Mouse (Mus musculus) MEL-GATA-1-ER (cell line): ENCODE data around the gene Hrasls5.

Source experiments
- DNase-seq: peaks from one replicate; pipeline ENCODE4 v3.0.0-alpha.2; 2012; ENCODE audit warnings: low read depth; ENCODE audit errors: extremely low read depth

The Hrasls5 gene

DNA sequence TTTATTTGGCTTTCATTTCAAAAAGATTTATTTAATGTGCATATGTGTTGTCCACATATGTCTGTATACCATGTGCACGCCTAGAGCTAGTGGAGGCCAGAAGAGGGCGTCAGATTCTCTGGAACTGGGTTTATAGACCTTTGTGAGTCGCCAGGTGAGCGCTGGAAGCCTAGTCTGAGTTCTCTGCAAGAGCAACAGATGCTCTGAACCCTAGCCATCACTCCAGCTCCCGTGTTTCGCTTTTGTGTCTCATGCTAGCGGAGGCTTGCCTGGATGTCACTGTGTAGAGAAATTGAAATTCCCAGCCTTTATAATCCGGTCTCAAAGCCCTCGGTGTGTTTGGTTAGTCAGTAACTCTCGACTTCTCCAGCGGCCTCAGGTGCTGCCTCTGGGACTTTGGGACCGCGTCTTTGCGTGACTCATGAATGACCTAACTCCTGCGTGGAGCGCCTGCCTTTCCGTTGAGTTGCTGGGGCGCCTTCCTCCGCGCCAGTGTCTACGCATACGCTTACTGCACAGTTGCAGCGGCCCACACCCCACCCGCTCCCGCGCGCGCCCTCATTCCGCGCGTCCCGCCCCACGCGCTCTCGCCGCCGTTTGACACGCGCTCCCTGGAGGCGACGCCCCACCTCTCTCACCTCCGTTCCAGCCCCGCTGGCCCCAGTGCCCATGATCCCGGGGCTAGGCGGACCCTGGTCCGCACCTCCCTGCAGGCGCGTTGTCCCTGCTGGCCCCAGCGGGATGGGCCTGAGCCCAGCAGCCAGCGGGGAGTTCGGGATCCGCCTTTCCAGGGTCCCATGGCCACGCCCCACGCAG, at the start of gene Hrasls5:
Hrasls5 (plus strand) TSS at position 600 of the 816 bp plus-strand sequence.
- no peak for DNase-seq

DNA sequence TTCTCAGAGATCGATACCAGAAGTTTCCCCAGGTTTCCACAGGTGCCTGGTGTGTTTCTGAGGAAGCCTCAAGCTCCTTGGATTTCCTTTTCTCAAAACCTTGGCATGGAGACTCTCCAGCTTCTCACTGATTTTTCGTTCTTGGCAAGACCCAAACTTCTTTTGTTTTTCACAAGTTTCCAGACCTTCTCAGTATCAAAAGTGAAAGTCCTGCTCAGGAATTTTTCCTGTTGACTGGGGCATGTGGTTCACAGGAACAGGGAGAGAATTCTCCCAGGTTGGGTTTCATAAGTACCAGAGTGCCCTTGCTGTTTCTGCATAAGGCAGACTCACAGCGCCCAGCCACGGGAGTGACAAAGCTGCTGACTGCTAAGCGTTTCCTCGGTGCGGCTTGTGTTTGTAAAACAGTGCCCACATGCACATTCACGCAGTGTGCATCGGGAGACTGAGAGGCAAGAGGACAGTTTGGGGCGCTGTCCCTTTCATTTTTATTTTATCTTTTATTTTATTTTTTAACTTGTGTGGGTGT, 49.7 kb upstream of the Hrasls5 start:
- DNase-seq: no peak

DNA sequence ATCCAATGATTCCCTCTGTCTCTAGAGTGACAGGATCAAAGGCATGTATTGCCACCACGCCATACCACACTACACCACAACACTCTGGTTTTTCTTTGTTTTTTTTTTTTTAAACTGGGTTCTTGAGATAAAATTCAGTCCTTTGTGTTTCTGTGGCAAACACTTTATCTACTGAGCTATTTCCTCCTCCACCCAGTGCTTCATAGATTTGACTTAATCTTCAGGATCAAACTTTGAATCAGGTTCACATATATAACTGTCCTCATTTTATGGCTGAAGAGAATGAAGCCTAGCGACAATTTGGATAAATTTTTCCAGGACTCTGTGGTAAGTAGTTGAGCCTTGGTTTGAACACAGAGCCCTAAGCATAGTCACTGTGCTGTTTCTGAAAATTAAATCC, 48.7 kb upstream of the Hrasls5 start:
- DNase-seq: no peak

DNA sequence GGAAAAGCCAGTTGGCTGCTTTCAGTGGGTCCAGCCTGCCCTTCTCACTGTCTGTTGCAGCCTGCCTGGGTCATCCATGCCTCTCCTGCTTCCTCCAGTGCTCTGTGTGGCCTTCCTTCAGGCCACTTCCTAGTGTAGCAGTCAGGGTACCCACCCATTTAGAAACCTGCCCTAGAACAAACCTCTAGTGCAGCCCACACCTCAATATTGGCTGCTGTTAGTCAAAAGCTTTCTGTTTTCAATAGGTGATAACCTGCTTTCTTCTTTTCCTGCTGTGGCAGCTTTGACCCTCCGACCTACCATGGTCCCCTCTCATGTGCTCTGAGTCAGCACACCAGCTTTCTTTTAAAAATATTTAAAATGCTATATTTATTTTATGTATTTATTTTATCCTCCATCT, 47.9 kb upstream of the Hrasls5 start:
- no peak for DNase-seq

DNA sequence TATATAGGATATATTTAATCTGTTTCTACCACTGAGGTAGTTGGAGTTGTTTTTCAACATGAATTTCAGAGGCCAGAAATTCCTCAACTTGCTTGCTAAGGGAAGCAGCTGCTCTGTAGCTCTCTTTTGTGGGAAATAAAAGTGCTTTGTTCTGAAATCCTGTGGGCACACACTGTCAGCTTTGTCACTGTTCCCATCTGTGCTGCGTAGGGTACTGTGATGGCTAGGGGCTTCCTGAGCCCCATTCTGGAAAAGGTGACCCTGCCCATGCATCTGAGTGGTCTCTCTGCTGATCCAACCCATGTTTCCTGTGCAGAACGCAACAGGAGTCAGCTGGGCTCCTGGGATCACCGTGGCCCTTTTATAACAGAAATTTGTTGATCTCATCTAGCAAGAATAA, 45.5 kb upstream of the Hrasls5 start:
- no peak for DNase-seq

DNA sequence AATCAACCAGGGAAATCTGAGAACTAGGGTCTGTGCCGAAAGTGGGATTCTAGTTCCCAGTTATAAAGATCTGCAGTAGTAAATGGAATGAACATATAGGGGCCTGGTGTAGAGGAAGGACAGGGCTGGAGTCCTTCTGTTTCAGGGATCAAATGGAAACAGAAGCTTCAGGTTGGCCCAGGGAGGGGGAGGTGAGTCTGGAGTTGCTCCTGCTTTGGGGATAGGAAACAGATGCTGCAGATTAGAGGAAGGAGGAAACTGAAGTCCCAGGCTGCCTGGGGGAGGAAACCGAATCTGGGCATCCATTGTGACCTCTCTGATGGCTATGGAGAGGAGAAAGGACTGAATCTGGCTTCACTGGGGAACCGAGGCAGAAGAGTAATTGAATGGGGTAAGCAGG, 44.0 kb upstream of the Hrasls5 start:
- DNase-seq: no peak

DNA sequence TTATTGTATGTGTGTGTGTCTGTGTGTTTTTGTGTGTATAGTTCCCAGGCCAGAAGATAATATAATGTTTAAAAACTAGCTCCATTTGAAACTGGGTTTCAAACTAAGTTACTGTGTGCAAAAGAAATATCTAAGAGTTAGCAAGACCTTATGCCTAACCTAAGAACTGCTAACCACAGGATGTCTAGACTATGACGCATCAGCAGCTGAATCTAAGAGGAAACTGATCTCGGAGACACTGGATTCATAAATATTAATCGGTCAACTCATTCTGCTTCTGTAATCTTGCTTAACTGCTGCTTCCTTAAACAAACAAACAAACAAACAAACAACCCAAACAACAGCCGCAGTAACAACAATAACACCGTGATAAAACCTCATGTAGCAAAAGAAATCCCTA, 42.7 kb upstream of the Hrasls5 start:
- no peak for DNase-seq

DNA sequence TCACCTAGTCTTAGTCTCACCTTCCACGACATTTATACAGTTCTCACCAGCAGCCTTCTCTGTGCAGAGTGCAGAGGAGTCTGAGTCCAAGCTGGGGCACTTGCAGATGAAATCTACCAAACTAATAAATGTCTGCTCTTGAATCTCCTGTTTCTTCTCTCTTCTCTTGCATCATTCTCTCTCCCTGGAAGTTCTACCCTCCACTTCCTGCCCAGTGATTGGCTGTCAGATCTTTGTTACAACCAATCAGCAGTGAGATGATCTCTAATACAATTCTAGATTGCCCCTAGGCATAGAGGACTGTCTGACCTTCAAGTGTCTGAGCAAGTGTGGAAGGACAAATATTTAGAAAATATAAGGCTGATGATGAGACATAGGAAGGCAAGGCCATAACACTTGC, 36.2 kb upstream of the Hrasls5 start:
- no peak for DNase-seq

DNA sequence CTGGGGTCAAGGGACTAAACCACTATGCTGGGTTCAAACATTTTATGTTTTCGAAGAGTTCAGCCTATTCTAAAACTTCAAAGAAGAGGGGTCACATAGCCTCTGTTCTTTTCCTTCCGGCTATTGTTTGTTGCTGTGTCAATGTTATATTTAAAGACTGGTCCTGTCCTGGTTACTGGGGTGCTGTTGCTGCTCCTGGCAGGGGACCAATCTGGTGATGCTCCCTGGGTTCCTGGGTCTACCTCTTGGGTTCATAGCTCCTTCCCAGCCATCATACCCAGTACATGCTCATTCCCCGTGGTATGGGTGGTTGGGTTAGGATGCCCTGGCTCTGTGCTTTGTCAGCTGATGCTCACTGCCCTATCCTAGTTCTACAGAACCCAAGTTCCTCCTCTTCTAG, 34.6 kb upstream of the Hrasls5 start:
- DNase-seq: no peak

DNA sequence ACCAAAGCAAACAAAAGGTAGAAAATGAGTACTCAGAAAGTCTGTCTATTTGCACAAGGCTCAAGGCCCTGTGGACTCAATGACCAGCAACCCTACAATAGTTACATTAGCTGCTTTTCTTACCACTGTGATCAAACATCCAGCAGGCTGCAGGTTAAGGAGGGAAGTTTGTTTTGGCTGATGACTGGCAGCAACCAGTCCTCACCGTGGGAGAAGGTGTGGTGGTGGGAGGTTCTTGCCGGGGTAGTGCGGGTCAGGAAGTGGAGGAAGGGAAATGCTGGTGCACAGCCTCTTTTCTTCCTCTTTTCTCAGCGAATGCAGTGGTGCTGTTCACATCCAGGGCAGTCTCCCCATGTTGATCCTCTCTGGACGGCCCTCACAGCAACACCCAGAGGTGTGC, 31.3 kb upstream of the Hrasls5 start:
- DNase-seq: peak; percentile 58

DNA sequence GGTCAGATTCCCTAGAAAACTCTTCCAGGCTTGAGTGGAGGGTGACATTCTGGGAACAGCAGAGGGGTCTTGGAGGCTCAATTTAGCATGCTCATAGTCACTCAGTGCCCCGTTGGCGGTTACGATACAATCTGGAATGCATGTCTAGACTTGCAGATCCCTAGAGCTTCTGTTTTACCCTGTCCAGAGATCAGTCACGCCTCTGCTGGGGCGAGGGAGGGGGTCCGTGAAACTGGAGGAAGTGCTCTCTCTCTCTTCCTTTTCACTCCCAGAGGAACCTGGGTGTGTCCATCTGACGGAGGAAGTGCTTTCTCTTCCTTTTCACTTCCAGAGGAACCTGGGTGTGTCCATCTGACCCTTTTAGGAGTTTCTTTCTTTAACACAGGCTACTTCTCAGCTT, 29.2 kb upstream of the Hrasls5 start:
- DNase-seq: no peak

DNA sequence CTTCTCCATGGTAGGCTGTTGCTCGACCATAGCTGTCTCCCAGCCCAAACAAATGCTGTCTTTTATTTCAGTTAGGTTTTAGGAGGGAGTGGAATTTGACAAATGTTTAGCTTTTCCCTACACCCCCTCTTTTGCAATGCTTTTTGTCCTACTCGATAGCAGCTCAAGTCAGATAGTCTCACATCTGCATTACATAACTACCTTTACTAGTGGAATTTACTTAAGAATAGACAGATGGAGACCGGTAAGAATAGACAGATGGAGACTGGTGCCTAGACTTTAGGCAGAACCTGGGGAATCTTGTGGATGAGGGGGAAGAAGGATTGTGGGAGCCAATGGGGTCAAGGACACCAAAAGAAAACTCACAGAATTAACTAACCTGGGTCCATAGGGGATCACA, 28.7 kb upstream of the Hrasls5 start:
- DNase-seq: no peak

DNA sequence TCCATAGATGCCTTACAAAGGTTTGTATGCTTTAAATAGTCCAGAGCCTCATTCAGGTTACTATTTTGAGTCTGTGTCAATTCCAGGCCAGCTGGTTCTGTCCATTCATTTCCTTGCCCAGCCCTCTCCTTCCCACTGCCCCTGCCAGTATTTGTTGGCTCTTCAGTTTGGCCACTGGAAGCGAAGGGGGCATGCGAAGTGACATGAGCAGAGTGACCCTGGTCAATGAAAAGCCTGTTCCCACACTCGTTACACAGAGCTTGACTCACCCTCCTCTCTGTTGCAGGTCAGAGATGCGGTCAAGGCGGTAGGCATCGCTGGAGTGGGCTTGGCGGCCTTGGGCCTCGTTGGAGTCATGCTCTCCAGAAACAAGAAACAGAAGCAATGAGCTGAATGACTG, 27.1 kb upstream of the Hrasls5 start:
- no peak for DNase-seq

DNA sequence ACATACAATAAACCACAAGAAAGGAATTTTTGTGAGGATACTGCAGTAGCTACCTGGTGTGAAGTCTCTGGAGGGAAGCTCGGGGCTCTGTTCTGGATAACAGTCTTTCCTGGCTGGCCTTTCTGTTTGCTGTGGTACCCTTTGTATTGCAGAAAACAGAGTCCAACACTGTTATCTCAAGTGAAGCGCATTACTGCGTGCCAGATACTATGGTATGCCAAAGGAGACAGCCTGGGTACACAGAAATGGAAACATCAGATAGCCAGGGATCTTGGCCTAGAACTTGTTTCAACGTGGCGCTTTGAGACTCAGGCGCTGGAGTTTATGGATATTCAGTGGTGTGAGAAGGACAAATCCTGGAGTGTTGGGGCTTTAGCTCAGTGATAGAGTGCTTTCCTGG, 26.6 kb upstream of the Hrasls5 start:
- no peak for DNase-seq

DNA sequence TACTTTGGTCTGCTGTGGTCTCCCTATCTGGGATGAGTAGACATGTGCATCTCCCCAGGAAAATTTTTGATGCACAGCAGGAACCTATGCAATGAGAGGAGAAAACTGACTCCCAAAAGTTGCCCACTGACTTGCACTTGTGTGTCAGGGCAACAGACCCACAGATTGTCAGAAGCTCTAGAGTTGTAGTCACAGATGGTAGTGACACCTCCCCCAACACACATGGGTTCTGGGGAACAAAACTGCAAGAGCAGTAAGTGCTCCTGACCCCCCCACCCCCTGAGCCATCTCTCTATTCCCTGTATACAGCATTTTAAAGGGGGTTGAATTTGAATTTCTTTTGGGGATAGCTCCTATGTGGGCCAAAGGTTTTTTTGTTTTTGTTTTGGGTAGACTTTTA, 21.5 kb upstream of the Hrasls5 start:
- no peak for DNase-seq

DNA sequence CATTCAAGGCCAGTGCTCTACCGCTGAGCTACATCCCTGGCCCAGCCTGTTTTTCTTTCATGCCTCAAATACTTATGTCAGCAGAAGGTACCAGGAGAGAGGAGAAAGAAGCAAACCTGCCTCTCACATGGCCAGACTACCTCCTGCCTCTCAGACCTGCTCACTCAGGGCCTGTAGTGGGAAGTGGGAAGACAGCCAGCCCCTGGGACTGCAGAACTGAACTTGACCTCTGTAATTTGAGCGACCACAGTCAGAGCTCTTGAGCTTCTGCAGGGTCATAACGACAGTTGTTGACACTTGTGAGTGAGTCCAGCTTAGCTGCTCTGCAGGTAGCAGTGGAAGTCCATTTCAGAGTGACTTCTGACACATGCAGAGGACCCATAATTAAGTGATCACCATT, 20.3 kb upstream of the Hrasls5 start:
- no peak for DNase-seq

DNA sequence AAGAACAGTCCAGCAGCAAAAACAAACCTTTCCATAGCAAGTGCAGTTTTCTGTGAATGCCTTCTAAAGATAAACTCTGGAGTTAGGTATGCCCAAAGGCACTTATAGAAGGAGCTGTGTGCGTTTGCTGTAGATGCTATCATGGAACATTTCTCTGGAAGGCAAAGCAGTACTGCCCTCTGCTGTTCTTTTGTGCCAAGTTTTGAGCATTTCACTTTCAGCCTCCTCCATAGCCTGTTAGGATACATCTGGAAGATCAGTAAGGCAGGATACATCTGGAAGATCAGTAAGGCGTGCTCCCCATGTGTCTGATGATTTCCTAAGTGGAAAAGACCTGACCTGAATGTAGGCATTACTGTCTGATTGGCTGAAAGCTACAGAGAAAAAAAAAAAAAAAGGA, 16.8 kb upstream of the Hrasls5 start:
- peak; percentile 22 for DNase-seq

DNA sequence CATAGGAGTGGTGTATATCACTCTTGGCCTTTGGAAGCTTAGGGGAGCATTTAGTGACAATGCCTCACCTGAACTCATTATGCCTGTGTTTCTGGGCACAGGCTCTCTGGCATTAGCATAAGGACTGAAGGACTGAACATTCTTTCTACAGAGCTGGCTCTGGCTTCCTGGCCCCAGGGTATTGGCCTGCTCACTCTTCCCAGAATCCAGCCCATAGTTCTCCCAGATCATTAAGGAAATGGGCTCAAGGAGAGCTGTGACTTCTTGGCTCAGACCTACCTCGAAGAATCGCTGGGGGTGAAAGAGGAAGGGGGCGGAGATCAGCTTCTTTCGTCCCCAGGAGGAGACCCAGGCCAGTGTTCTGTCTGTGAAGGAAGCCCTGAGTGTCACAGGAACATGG, 13.9 kb upstream of the Hrasls5 start:
- no peak for DNase-seq

DNA sequence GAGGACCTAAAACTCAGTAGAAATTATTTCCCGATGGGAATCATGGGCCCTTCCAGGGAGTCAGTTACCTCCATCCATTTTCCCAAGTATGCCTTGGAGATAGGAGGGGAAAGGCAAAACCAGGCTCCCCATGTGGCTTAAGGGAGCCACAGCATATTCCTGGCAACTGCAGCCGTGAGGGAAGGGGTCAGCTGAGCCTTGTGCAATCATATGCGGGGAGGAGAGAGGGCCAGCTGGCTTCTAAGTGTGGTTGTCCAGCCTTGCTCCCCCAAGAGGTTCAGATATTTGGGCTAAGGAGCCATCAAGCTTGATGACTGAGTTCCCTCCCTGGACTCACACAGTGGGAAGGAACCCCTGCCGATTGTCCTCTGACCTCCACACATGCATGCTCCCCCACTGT, 10.8 kb upstream of the Hrasls5 start:
- DNase-seq: no peak

DNA sequence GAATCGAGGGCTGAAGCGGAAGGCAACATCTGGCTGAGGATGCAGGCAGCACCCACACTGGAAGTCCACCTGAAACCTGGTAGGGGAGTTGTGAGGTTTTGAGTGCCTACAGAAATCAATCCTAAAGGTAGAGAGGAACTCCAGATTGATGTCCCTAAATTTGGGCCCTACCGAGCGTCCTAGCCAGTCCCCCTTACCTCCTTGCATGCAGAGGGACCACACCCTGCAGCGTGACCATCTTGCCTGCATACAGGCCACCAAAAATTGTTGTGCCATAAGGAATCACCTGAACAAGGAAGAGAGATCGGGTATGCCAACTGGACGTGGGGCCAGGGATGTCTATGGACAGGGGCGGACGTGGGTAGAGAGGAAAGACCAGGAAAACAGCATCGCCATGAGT, 8.2 kb upstream of the Hrasls5 start:
- DNase-seq: no peak

DNA sequence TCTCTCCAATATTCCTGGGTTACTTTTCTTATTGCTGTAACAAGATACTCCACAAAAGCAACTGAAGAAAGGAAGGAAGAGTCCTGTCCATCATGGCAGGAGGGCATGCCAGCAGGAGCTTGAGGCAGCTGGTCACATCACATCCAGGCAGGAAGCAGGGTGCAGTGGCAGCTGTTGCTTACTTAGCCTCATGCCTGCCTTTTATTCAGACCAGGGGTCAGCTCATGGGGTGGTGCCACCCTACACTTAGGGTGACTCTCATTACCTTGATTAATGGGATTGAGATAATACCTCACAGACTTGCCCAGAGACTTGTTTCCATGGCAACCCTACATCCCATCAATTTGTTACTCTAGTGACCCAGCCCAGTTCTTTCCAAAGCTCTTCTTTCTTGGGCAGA, 7.3 kb upstream of the Hrasls5 start:
- DNase-seq: no peak

DNA sequence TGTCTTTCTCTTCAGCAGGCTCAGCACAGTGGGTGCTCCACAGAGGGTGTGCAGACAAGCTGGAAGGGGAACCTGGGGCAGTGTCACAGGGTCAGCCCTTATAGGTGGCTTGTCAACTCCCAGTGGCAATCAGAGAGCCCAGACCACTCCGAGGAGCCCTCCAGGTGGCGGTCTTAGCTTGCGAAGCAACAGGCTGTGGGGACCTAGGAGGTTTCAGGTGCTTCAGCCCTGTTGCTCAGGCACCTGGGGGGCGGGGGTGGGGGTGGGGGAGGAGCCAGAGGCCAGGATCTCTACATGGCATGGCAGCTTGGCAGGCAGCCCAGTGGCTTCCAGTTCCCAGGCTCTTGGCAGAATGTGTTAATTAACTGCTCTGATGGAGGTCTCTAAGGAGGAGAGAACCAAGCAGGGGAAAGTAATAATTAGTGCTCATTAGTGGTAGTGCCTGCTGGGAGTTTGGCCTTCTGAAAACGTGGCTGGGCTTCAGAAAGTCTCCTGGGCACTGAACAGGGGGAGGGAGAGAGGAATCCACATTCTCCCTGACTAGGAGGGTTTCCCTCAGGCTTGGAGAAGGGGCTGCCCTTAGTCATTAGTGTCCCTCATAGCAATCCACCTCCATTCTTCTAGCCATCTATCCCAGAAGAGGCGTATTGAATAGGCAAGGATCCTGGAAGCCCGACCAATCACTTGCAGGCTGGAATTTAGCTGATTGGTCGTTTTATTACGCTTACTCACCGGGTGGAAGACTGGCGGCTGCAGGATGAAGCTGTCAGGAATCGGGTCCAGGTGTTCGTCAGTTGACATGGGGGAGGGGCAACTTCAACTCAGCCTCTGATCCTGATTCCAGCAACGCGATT, 6.2 kb upstream of the Hrasls5 start:
- DNase-seq: no peak
